Mouse (Mus musculus) embryonic fibroblast, embryonic 13.5 days (primary cell): ENCODE results near the gene Plekhg5. TPM values are rescaled to one million over a fixed set of nuclear protein-coding genes. Genes with fewer than 3 reads are reported as not detected.
A peak's percentile ranks its signal among the peaks of the same experiment; 100 is the strongest.

Experiments
- H3K27ac ChIP-seq: 2 replicates; pipeline ENCODE4 v1.5.1; 2012; ENCODE audit warnings: low read length, control low read depth, inconsistent platforms; ENCODE audit not compliant: insufficient read depth
- H3K4me1 ChIP-seq: 2 replicates; pipeline ENCODE4 v1.6.1; 2011; ENCODE audit warnings: low read length; ENCODE audit not compliant: control insufficient read depth, insufficient read depth
- H3K4me3 ChIP-seq: 2 replicates; pipeline ENCODE4 v1.5.1; 2011; ENCODE audit warnings: mild to moderate bottlenecking, control low read depth, low read length; ENCODE audit not compliant: insufficient read depth
- CTCF ChIP-seq: IDR thresholded peaks from 2 replicates; pipeline ENCODE4 v1.5.1; 2011; ENCODE audit warnings: mild to moderate bottlenecking, control low read depth, low read length, moderate library complexity, borderline replicate concordance; ENCODE audit not compliant: insufficient read depth
- POLR2A ChIP-seq: IDR thresholded peaks from 2 replicates; pipeline ENCODE4 v1.6.1; 2011; ENCODE audit warnings: low read depth, mild to moderate bottlenecking, control low read depth, low read length, moderate library complexity
- polyA plus RNA-seq: library from polyadenylated mRNA; stranded (reverse); fragments of >200 nt; gene quantifications from 2 replicates; pipeline ENCODE4 v1.2.4, GENCODE M21; 2011; ENCODE audit warnings: low read depth; ENCODE audit not compliant: missing spikeins, insufficient read length

Gene Plekhg5
- polyA plus RNA-seq, 1 experiment = 8.8 TPM

DNA sequence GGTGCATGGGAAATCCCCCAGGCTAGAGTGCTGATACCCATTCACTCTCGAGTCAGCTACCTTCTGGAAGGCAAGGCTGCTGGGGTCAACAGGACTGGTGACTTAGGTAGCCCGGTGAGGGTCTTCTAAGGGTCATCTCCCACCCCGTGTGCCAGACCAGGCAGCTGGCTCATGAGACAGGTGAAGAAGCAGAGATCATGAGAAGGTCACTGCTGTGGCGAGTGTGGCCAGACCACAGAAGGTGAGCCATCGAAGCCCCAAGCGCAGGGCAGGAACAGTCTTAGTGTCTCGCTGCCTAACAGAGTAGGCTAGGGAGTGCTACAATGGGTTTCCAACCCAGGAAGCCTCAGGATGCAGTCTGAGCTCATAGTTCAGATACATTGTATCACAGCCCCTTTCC lies 12.3 kb downstream of the Plekhg5 start:
- TF ChIP-seq CTCF (no peak), POLR2A (no peak)
- H3K27ac ChIP-seq = no peak overlapping the region
- no peak overlapping the region for H3K4me3 ChIP-seq
- H3K4me1 ChIP-seq = no peaks in the 10 kb centered on the region; the same call in none of the 2 replicates

DNA sequence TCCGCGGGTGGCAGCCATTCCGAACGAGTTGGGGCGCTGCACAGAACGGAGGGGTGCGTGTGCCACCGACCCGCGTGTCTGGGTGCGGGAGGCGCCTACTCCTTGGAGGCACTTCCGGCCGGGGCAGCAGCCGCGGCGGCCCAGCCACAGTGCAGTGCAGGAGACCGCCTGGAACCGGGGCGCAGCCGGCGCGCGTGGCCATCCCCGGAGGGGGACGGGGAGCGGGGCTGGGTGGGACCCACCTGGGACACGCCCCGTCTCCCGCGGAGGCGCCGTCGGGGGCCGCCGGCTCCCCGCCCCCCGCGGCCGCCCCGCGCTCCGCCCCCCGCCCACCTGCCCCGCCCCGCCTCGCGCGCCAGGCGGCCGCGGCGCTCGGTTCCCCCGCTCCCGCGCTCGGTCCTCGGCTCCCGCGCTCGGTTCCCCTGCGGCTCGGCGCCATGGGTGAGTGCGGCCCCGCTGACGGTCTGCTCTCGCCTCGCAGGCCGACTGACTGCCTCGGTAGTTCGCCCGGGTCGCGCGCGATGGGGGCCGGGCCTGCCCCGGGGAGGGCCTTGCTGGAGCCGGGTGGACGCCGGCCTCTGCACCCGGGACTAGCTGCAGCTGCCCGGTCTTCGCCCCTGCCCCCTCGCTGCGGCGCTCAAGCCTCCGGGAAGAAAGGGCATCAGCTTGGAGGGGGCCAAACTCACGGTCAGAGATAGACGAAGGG lies 14.4 kb downstream of the Plekhg5 start:
- H3K4me1 ChIP-seq = no peaks in the 10 kb centered on the region; the same call in none of the 2 replicates
- H3K27ac ChIP-seq = no peak overlapping the region
- TF ChIP-seq POLR2A (peak; percentile 72), CTCF (no peak)
- peak overlapping the region; percentile 76 for H3K4me3 ChIP-seq

DNA sequence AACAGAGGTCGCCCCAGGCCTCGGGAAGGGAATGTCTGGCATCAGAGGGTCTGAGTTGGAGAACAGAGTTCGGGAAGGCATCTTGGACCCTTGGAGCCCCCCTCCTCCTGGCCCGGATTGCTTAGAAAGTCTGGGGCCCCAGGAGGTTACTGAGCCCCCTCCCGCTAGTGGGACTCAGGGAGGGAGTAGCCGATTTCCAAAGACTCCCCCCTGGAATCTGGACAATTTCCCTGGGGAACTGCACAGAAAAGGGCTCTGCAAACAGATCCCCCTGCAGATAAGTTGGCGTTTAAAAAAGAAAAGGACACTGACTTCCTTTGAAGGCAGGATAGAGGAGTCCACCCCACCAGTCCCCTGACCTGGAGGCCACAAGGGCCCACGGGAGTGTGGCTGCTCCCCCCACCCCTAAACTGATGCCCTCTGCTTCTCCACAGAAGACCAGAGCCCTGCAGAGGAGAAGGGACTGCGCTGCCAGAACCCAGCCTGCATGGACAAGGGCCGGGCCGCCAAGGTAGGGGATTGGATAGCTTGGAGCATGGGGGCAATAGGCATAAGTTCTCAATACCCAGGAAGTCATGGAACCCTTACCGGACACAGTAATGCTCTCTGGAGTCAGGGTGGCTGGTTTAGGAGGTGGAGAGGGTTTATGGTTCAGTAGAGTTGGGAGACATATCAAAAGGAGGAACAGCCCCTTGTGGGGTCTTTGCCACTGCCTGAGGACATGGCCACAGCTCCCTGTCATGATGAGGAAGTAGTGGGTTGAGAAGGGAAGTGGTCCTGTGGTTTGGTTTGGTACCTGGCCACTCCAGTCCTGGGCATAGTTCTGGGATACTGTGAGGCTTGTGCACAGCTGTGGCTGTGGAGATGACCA lies 15.1 kb downstream of the Plekhg5 start:
- TF ChIP-seq CTCF (no peak), POLR2A (no peak)
- Histone ChIP-seq H3K27ac (no peak overlapping the region), H3K4me1 (no peaks in the 10 kb centered on the region; the same call in none of the 2 replicates), H3K4me3 (peak overlapping the region; percentile 76)

DNA sequence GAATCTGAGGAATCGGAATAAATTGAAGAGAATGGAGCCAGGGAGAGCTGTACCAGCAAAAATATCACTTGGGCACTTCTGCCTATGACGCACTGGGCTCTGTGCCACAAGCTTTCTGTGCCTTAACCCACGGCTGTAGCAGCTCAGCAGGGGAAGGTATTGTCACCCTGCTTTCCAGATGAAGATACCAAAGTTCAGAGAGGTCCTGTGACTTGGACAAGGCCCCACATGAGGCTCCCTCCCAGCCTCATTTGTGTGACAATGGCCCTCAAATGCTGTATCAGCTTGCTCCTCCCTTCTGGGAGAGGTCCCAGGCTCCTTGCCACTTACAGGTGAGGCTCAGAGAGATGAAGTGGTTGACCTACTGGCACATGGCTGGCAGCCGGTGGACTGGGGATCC lies 15.8 kb downstream of the Plekhg5 start:
- TF ChIP-seq CTCF (no peak), POLR2A (no peak)
- H3K4me1 ChIP-seq = no peaks in the 10 kb centered on the region; the same call in none of the 2 replicates
- no peak overlapping the region for H3K27ac ChIP-seq
- H3K4me3 ChIP-seq = no peak overlapping the region

DNA sequence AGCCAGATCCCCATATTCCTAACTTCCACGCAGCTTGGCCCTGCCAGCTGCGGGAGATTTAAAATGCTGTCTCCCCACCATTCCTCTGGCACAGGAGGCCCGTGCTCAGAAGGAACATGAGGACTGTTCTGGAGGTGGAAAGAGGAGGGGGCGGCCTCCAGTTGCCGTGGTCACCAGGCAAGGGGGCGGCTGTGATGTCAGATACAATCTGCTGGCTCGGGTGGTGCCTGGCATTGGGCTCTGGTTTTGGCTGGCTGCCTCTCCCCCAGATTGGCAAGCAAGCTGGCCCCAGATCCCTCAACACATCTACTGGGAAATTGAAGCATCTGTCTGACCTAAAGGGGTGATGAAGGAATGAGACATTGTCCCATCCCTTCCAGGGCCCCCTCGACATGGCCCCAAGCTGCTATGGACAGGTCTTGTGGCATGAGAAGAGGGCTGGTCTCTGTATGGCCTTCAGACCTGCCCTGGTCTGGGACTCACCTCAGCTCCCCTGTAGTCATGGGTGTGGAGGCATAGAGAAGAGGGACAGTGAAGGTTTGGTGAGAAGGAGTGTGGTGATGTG lies 16.3 kb downstream of the Plekhg5 start:
- TF ChIP-seq CTCF = no peak
- no peak overlapping the region for H3K27ac ChIP-seq
- H3K4me1 ChIP-seq = no peaks in the 10 kb centered on the region; the same call in none of the 2 replicates
- H3K4me3 ChIP-seq = no peak overlapping the region

DNA sequence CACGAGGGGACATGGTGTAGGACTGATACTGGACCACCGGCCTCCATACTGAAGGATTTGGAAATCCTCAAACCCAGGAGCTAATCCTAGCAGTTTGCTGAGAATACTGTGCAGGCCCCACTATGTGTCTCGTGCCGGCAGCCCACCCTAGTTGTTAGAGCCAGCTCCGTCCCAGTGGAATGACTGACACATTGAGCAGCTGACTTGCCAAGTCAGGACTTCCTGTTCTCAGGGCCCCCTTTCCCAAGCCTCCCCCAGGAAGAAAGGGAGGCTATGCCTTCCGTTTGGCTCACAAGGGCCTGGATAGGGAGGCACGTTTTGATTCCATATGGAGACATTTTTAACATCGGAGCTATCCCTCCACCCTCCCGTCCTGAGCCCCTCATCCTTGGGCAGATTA lies 17.9 kb downstream of the Plekhg5 start:
- no peak overlapping the region for H3K27ac ChIP-seq
- H3K4me3 ChIP-seq = no peak overlapping the region
- TF ChIP-seq CTCF = no peak
- TF ChIP-seq POLR2A = no peak
- H3K4me1 ChIP-seq = no peaks in the 10 kb centered on the region; the same call in 1 of the 2 replicates

DNA sequence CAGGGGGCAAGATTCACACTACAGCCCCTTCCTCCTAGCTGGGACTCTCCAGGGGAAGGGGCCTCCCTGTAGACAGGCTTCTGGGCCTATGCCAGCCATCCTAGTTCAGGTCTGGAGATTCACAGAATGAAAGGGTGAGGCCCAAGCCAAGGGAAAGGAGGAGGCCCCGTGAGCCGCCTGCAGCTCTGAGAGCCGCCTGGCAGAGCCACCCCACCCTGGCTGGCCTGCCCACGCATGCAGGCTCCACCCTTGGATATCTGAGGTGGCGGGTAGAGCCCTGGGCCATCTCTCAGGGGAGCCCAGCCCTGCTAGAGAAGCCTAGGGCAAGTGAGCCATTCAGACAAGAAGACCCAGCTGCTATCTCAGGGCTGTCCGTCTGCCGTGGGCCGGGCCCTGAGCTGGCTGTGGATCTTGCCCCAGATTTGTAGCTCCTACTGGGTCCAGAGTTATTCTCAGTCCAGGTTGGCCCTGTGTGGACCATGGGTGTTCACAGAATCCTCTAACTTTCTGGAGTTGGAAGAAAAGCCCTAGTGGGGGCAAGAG lies 20.5 kb downstream of the Plekhg5 start:
- no peak overlapping the region for H3K27ac ChIP-seq
- no peaks in the 10 kb centered on the region; the same call in 1 of the 2 replicates for H3K4me1 ChIP-seq
- no peak overlapping the region for H3K4me3 ChIP-seq
- TF ChIP-seq POLR2A = no peak
- no peak for TF ChIP-seq CTCF

DNA sequence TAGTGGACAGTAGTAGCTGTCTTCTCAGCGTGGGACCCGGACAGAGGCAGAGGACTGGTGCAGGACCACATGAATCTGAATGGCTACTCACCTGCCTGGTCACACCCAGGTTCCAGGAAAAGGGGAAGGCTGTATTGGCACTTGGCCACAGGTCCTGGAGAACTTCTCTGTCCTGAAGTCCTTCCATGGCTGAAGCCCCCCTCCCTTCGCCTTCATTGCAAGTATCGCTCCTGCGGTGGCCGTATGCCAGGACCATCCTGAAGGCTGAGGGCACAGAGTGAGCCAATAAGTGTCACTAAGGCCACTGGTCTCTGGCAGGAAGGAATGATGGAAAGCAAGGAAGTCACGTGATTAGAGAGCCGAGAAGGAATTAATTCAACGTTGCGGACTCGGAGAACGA lies 21.9 kb downstream of the Plekhg5 start:
- H3K27ac ChIP-seq = no peak overlapping the region
- no peak for TF ChIP-seq POLR2A
- no peak for TF ChIP-seq CTCF
- H3K4me3 ChIP-seq = no peak overlapping the region
- no peaks in the 10 kb centered on the region for H3K4me1 ChIP-seq

DNA sequence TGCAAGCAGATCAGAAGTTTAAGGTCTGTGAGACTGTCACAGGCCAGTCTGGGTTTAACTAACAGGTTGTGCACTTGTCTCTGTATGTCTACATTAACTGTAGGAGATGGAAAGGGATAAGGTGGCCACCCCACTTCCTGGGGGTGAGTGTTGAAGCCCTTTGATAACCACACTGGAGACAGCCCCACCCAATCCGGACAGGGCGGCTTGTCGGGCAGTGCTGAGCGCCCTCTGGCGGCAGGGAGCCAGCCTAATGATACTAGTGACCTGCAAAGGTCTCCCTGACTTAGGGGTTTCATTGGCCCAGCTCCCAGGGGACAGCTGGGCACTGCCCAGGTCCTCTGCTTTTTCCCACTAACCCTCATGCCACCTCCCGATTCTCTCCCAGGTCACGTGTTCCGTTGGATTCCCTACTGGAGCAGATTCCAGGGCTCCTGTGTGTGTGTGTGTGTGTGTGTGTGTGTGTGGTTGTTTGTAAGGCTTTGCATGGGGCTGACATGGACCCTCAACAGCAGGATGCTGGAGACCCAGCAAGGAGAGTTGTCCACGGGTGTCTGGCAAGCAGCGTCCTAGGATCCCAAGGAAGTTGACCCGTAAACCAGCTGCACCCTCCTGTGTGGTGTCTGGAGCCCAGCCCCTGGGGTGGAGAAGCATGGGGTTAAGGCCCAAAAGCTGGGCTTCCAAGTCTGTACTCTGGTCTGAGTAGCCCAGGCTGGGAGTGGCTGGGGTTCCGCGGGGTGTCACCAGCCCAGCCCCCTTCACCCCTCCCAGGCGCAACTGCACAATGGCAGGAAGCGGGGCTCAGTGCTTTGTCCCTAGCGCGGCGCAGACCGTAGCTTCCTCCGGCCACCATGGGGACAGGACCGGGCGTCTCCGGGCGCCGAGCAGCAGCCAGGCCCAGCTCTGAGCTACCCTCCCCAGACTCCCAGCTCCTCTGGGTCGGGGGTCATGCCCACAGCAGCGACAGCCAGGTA lies 23.9 kb downstream of the Plekhg5 start:
- Histone ChIP-seq H3K4me3 (no peak overlapping the region), H3K27ac (no peak overlapping the region), H3K4me1 (no peaks in the 10 kb centered on the region)
- no peak for TF ChIP-seq POLR2A
- TF ChIP-seq CTCF = peak; percentile 73
